Mouse (Mus musculus) frontal cortex, postnatal 25 days (tissue): ENCODE measurements around the gene Zdhhc9.

Source experiments
- DNase-seq, 2 experiments: peaks; one replicate each; pipeline ENCODE4 v3.0.0; 2022; ENCODE audit warnings: low spot score in 2 of 2

The Zdhhc9 gene

DNA sequence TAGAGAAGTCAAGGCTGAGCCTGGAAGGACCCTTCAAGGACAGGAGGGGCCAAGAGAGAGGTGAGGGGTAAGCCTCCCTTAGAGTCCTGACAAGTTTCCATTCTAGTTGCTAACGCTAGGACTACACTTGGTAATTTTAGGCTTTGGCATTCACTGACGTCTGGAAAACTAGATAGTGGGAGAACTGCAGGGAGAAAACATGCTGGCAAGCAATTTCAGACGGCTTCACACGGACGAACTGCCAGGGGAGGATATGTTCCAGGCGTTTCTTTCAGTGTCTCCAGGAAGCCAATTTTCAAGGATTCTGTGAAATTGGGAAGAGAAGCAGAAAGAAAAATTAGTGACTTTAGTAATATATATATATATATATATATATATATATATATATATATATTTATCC is 26.8 kb downstream of the Zdhhc9 start:
- no peak for DNase-seq

DNA sequence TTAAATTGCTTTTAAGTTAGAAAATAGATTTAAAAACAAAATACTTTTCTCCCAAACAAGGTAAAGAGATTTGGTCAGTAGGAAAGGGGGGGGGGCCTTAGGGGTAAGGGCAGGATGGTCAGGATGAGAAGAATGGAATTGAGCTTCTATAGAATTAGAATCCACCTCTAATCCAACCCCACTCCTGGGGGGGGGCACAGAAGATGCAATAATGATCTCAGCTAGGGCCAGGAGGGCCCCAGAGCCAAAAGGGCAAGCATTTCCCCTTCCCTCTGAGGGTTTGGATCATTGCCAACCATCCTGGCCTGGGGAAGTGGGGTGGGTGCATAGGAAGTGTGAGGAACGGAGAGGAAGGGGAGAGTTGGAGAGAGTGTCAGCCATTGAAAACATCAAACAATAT is 38.3 kb downstream of the Zdhhc9 start:
- no peak for DNase-seq

DNA sequence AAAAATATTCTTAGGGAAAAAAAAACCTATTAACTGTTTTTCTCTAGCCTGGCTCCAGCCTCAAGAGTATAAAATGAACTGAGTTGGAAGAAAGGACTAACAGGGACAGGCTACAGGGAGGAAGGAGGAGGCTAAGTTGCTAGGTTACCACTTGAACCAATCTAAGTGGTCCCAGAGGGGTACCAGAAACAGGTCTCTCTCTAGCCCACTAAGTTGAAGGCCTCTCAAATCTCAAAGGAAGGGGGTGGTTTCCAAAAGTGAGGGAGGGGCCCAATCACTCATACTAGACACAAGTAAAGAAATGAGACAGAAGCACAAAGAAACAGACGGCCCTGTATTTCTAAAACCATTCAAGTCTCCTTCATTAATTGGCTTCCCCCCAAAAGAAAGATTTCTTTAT is 38.8 kb downstream of the Zdhhc9 start:
- no peak for DNase-seq

DNA sequence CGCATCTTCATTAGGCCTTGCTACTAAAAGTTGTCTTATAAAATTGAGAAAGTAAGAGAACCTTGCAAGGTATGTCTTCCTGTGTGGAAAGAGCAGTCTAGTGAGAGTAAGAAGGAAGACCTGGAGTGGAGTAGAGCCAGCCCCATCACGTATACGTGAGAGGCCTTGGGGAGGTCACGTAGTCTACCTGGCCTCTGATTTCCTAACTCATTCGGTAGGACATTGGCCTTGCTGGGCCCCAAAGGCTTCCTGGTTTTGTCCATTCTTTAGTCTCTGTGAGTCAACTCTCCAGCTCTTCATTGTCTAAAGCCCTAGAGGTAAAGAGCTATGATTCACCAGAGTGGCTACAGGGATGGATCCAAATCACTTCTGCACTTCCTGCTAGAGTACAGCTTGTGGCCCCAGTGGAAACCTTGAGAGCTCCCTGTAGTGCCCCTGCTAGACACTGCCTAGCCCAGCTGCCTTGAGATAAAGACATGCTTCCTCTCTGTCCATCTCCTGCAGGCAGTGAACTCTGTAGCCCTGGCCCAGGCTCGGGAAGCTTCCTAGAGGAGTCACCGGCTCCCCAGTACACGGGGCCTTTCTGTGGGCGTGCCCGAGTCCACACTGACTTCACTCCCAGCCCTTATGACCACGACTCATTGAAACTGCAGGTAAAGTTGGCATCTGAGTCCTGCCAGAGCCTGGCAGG is 50.3 kb downstream of the Zdhhc9 start:
- no peak for DNase-seq

DNA sequence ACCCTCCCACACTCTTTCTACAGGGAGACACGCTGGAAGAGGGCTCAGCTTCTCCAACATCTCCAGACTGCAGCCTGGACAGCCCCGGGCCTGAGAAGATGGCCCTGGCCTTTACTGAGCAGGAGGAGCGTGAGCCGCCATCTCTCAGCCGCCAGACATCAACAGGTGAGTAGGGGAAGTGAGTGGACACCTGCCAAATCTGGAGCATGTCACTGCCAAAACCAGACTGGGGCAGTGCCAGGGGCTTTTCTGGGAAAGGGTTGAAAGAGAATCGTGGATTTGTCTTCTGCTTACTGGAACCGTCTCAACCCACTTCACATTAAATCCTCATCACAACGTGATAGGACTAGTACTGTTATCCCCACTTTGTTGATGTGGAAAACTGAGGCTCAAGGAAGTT is 51.3 kb downstream of the Zdhhc9 start:
- DNase-seq: no peak

DNA sequence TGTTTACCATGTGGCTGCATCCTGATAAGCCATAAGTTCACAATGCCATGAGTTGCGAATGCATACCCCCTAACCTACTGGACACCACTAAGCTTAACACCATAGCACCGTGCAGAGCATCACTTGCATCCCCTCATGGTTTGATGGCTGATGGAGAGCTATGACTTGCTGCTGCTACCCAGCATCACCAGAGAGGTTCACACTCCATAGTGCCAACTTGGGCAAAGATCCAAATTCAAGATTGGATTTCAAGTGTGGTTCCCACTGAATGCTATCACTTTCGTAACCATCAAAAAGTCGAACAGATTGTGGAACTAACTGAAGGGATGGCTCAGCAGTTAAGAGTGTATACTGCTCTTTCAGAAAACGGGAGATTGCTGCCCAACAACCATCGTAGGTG is 53.2 kb downstream of the Zdhhc9 start:
- no peak for DNase-seq

DNA sequence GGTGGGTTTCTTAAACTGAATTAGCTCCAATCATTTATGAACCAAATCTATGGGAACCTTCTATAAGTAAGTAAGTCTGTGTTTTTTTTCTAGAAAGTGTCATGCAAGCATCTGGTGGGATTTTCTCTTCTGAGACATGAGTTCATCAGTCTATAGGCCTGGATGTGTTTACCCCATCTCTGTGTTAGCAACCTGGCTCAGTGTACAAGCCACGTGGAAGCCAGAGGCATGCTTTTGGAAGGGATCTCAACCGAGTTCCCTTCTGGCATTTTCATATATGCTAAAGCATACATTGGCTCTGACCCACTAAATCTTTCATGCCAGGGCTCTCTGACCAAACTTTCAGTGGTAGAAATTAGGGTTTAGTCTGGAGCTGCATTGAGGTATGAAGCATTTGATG is 54.7 kb downstream of the Zdhhc9 start:
- no peak for DNase-seq

DNA sequence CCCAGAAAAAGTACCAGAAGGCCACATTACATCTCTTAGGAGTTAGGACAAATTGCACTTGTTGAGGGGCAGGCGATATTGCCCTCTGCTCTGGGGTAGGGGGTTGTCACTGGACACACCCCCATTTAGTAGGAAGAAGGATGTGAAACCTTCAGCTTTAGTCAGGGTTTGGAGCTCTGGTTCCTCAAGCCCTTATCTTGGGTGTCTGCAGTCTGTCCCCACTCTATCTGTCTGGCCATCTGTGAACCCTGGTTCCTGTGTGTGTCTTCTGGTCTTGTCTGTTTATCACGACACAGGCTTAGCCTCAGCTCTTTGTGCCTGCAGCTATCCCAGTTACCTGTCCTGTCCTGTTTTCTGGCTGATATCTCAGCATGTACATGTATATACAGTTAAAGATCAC is 55.3 kb downstream of the Zdhhc9 start:
- no peak for DNase-seq

DNA sequence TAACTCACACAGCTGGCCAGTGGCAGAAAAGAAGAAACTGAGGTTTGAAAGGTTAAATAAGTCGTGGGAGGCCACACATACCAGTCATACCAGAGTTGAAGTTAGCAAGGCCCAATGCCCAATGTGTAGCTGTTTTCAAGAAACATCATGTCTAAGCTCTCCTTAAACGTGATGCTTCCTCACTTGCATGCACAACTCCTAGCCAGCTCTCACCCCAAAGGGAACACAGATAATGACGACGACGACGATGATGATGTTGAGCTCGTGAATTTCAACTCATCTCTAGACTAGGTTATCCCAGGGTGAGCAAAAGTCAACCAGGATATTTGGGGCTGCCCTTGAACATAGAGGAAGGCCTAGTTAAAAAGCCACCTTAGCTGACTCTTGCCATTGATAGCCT is 56.6 kb downstream of the Zdhhc9 start:
- no peak for DNase-seq

DNA sequence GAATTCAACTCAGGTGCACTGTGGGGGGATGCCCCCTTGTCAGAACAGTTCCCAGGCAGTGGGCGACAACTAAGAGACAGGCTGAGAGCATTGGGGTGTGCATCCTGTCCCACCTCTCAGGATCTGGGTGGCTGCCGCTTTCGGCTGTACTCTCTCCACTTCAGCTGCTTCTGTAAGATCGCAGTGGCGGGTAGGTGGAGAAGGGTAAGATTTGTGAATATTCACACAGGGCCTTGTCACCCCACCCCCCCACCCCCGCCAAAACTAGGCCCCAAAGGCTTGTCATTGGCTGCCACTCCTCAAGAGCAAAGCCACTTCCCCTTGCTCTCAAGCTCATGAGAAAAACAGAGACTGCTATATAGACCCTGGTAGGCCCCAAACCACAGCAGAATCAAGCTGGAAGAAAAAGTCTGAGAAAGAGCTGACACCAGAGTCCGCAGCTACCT is 60.9 kb downstream of the Zdhhc9 start:
- no peak for DNase-seq

DNA sequence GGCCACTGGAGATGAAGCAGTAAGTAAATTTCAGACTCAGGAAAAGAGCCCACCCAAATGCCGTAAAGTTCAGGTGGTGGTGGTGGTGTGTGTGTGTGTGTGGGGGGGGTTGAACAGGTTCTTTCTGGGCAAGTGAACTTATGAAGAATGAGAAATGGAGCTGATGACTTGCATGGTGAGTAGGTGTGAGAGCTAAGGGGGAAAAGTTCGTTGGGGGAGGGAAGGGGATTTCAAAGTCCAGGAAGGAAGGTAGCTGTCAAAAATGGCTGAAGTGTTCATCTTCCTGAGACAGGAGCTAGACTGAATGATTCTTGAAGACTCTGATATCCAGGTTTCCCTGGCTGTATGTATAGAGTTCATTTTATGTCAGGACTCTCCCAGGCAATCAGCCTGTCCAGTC is 61.5 kb downstream of the Zdhhc9 start:
- DNase-seq: no peak

DNA sequence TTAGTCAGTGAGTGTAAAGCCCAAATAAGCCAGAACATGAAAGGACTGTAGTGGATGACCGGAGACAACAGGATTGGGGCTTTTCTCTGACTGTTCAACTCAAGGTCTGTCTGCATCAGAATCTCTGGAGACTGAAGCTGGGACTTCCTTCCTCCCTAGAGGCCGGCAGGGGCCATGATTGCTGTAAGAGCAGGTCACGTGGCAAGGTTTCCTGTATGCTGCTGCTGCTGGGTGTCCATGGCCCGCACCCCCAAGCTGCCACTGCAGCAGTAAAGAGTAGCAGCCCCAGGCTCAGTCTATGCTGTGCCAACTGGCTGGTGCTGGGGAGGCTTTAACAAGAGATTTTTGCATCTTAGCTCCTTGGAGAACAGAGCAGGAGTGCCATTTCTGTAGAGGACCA is 62.4 kb downstream of the Zdhhc9 start, which contains the start of gene Sash3:
TSS of gene Sash3 (plus strand) at position 175 of the 400 bp plus-strand sequence.
- no peak for DNase-seq

DNA sequence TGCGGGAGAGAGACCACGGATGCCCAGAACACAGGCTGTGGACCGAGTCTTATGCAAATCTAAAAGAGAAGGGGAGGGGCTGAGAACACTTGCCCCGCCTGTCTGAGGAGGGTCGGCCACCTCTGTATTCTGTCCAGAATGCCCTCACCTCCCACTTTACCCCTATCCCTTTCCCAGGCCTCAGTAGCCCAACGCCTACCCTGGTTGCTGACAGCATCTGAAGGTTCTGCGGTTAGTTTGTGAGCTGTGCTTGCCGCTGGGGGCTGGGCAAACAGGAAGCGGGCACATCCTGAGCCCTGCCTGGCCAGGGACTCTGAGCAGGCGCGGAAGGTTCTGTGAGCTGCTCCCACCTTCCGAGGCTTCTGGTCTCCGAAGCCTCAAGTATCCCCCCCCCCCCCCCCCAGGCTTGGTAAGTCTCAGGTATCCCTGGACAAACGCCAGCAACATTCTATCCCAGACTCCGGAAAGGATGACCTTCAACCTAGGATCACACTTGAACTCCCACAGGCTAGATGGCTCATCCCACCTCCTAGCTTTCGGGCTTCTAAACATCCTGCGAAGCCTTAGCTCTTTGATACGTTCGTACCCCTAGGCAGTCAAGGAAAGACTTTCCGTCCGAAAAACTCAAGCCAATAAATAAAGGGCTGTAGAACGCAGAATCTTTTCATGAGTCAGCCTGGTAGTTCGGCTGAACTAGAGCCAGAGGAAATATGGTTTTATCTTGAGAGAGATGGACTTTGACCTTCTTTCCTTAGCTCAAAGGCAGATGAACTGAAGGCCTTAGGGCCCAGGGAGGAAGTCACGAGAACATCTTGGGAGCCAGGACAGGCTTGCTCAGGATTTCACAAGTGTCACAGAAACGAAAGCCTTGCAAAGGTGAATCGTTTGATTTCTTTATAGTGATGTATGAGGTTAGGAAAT is 65.0 kb downstream of the Zdhhc9 start:
- no peak for DNase-seq

DNA sequence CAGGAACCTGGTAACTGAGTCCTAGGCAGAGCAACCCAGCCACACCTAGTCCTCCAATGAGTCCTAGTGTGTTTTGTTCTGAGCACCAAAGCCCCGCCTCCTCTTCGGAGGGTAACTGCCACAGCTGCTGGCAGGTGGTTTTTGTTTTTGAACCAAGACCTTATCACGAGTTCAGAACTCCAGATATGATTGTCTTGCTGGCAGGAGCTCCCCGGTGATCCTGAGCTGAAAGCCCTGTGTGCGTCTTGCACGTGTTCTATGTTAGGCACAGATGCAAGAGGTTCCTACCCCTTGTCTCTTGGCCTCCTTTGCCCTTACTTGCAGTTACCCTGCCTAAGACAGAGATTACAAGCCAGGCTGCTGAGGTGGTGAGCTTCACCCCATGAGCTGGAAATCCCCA is 67.2 kb downstream of the Zdhhc9 start:
- DNase-seq: no peak

DNA sequence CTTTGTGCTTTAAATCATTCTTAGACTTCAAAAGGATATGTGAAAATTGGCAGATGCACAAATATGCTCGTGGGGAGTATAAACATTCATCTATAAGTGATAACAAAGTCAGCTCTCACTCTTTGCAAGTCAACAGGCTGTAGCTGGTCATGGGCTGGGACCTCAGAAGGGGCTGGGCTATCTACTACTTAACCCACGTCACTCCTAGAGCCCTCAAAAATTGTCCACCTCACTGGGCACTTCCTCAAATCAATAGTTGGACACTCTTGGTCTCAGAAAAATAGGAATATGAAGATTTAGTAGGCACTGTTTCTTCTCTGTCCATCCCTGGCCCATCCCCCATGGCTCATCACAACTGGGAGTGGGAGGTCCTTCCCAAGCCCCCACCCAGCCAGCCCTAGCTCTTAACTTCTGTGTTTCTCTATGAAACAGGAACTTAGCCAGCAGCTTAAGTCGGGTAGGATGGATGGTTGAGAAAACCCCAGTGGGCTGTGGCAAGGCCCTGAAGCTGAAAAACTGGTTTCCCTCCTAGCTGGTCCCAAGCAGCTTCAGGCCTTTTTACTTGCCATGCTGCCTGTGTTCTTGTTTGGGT is 68.3 kb downstream of the Zdhhc9 start:
- DNase-seq: no peak

DNA sequence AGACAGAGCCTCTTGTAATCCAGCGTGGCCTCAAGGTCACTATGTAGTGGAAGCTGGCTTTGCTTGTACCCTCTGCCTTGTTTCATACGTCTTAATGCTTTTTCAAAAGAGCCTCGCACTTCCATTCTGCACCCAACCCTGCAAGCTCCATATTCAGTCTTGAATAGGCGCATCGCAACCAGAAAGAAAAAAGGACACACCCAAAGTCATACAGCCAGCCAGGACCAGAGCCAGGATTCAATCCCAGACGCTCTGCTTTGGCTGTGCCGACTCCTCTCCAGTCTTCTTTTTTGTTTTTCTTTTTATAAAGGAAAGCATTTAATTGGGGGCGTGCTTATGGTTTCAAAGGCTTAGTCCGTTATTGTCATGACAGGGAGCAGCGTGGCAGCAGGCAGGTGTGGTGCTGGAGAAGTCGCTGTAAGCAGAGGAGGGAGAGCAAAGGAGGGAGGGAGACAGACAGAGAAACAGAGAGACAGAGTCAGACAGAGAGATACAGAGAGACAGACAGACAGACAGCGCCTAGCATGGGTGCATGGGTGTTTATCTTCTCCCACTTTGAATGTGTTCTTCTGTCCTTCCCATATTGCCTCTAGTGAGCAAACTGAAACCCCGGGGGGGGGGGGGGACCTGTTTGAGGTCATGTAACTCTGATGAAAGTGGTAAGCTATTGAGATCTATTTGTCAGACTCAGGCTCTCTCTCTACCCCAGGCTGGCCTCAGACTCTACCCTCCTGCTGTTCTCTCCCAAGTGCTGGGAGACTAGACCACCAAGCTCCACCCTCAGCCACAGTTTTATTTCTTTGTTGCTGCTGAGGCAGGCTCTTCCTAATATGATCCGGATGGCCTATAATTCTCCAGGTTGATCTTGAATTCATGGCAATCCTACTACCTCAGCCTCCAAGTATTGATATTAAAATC is 69.1 kb downstream of the Zdhhc9 start:
- no peak for DNase-seq

DNA sequence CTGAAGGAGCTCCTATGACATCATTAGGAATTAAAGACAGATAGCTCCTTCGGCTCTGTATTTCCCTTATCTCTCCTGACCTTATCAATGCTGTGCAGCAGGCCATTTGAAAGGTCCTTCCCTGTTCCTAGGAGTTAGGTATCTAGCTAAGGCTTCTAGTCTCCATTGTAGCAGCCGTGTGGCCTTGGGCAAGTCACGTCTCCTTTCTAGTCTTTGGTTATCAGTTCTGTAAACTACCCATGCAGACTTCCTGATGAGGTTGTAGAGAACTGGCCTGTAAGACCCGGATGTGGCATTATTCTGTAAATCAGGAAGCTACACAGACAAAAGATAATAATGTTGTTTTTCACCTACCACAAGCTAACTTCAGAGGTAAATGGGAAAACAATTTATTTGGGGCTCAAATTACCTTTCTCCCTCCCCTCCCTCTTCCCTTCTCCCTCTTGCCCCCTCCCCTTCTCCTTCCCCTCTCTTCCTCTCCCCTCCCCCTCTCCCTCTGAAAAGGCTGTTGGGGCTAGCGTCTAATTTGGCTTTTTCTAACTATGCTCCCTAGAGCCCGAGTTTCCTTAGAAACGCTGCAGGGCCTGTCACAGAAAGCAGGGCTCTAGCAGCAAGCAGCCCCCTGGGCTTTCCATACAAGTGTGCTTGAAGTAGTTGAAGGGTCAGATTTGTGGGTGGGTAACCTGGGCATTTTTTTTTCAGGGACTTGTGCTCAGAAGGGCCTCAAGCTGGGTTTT is 70.0 kb downstream of the Zdhhc9 start:
- no peak for DNase-seq

DNA sequence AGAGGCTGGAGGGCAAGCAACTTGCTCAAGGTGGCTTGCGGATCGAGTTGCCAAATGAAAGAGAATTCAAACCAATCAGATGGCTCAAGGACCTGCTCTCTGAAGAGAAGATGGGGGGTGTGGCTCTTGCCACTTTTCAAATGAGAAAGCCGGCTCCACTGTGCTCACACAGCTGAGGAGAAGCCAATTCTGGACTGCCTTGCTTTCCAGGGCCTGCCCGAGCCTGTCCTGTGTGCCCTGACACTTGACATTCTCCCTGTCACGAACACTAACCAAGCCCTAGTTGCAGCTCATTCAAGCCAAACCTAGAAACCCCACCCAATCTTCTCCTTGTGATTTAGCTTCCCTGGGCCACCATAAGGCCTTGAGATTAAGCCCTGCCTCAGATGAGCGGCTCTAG is 70.7 kb downstream of the Zdhhc9 start:
- no peak for DNase-seq

DNA sequence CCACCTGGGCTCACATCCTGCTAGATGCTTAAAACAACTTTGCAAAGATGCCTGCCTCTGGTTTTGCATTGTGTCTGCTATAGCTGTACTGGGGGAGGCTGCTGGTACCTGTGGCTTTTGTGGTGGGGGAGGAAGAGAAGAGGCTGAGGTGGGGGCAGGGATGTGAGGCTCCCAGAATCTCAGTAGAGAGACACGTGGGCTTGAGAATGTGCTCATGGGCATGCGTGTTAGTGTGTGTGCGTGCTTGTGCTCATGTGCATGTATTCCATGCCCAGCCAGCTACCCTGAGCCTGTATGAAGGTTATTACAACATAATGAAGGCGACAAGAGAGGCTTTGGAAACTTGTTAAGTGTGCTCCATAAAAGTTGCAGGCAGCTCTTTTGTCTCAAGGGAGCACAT is 71.7 kb downstream of the Zdhhc9 start:
- no peak for DNase-seq

DNA sequence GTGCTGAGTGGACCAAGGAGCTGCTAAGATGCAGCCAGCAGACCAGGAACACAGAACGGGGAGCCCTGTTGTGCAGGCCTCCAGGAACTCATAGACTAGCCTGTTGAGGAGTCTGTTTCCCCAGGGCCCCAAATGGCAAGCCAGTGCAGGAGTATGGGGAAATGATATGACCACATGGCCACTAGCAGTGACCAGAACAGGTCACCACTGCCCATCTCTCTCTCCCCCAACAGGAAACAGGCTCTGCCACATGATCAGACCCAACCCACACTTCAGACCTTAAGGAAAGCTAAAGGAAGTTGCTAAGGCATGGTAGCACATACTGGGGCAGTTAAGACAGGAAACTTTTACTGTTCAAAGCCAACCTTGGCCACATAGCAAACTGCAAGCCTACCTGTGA is 79.5 kb downstream of the Zdhhc9 start:
- no peak for DNase-seq
